Mouse (Mus musculus): ENCODE measurements around the gene Gpt2.

DNA sequence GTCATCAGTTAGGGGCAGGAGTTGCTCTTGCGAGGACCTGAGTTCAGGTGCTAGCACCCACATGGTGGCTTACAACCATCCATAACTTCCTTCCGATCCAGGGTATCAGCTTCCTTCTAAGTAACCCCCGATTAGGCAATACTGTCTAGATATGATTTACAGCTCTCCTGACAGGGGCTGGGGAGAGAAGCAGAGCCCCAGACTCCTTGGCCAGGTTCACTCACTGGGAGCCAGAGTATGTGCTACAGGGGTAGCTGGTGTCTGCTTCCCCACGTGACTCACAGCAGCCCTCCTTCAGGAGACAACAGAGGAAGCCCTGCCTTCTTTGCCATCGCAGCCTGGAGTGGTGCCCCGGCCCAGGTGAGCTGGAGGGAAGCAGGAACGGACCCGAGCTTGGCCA is 37.6 kb upstream of the Gpt2 start:
- TF ChIP-seq CTCF (IDR thresholded peaks at IDR 0.05; ENCODE audit: low read depth) (no peak), EP300 (IDR thresholded peaks at IDR 0.05; ENCODE audit: low read depth) (no peak)
